Mouse (Mus musculus): ENCODE data around the gene Akr7a5. TPM values are rescaled to one million over a fixed set of nuclear protein-coding genes. Genes with fewer than 3 reads are reported as not detected.

The Akr7a5 gene
- total RNA-seq, 2 experiments from 2014 or later = 30.5 to 35.9 TPM

GRCm38 (mm10) chr4:139352832-139353231, 42.3 kb downstream of the Akr7a5 start:
- no peak for DNase-seq

GRCm38 (mm10) chr4:139357211-139357610, 46.7 kb downstream of the Akr7a5 start:
- no peak for DNase-seq

GRCm38 (mm10) chr4:139360761-139361548, 50.4 kb downstream of the Akr7a5 start:
- DNase-seq = no peak

- DNase-seq = no peak
Observed at GRCm38 (mm10) chr4:139367336-139367735, 56.8 kb downstream of the Akr7a5 start.

Small RNA genes within 50 kb of the gene (microRNA-seq; reads per million reads assigned to microRNA genes)
- gene Gm24245 (ENCODE audit: borderline replicate concordance in 2 of 2) = 0 to 0.26 reads per million in 2 experiments
- gene Gm25732 (ENCODE audit: borderline replicate concordance in 2 of 2) = 0 reads per million in 2 experiments

Other genes starting within 250 kb of the Akr7a5 start
- gene Htr6, start 235.2 kb upstream of the Akr7a5 start, total RNA-seq (2021) = not detected
- gene Nbl1, start 217.8 kb upstream of the Akr7a5 start, total RNA-seq (2021) = 10 to 100 TPM; 23.4 to 25.1 TPM
- 100 to 1,000 TPM; 423 to 444 TPM for gene Minos1, start 179.6 kb upstream of the Akr7a5 start, total RNA-seq (2021)
- 100 to 1,000 TPM; 472 to 500 TPM for gene Capzb, start 117.8 kb upstream of the Akr7a5 start, total RNA-seq (2021)
- 1 to 10 TPM; 4.9 to 6.9 TPM for gene Pqlc2, start within 50 bp of the Akr7a5 start, total RNA-seq (2021)
- 10 to 100 TPM; 32.7 to 33.3 TPM for gene Mrto4, start 41.8 kb downstream of the Akr7a5 start, total RNA-seq (2021)
- gene Emc1, start 41.8 kb downstream of the Akr7a5 start, total RNA-seq (2021) = 10 to 100 TPM; 26.3 to 28.4 TPM
- gene Ubr4, start 41.9 kb downstream of the Akr7a5 start, total RNA-seq (2021) = 10 to 100 TPM; 79.0 to 90.6 TPM
- 1 to 10 TPM; 2.2 to 2.7 TPM for gene Iffo2, start 219.8 kb downstream of the Akr7a5 start, total RNA-seq (2021)

All from gastrocnemius, postnatal 25 days (tissue).